Mouse (Mus musculus) hindbrain, postnatal 0 days (tissue): ENCODE data around the gene Gm13290. TPM values are rescaled to one million over a fixed set of nuclear protein-coding genes. Genes with fewer than 3 reads are reported as not detected.
"Not testable (repeated sequence)": the region's sequence is repeated elsewhere in the genome, so short reads cannot be mapped to it uniquely, and the experiment has no call there.

ENCODE experiments used
- ATAC-seq: fragments of 200-750 bp; cut with Nextera tagmentation; 2 replicates; pipeline ENCODE4 v1.8.0; 2017; ENCODE audit warnings: mild to moderate bottlenecking, moderate TSS enrichment, moderate library complexity
- DNase-seq: peaks from one replicate; pipeline ENCODE4 v3.0.0-alpha.2; 2015; ENCODE audit warnings: low spot score
- H3K27ac ChIP-seq: fragments of 300-500 bp; sonication (generic); 2 replicates; pipeline ENCODE4 v1.5.1; 2014; ENCODE audit warnings: mild to moderate bottlenecking
- H3K27me3 ChIP-seq: fragments of 300-500 bp; sonication (generic); 2 replicates; pipeline ENCODE4 v1.6.1; 2014; ENCODE audit warnings: low read length, mixed read lengths; ENCODE audit not compliant: insufficient read depth
- H3K36me3 ChIP-seq: fragments of 300-500 bp; sonication (generic); 2 replicates; pipeline ENCODE4 v1.6.1; 2014; ENCODE audit warnings: low read length, mixed read lengths; ENCODE audit not compliant: insufficient read depth
- H3K4me1 ChIP-seq: fragments of 300-500 bp; sonication (generic); 2 replicates; pipeline ENCODE4 v1.6.1; 2014; ENCODE audit warnings: antibody characterized with exemption, low read length, mixed read lengths; ENCODE audit not compliant: insufficient read depth
- H3K4me2 ChIP-seq: fragments of 300-500 bp; sonication (generic); 2 replicates; pipeline ENCODE4 v1.6.1; 2014; ENCODE audit warnings: low read depth, mild to moderate bottlenecking, low read length, moderate library complexity, mixed read lengths
- H3K4me3 ChIP-seq: fragments of 300-500 bp; sonication (generic); 2 replicates; pipeline ENCODE4 v1.5.1; 2014; ENCODE audit warnings: low read length
- H3K9ac ChIP-seq: fragments of 300-500 bp; sonication (generic); replicated peaks from 2 replicates; pipeline ENCODE4 v1.6.1; 2014; ENCODE audit warnings: mild to moderate bottlenecking, low read length, moderate library complexity, mixed read lengths
- H3K9me3 ChIP-seq: fragments of 300-500 bp; sonication (generic); 2 replicates; pipeline ENCODE4 v1.6.1; 2016; ENCODE audit warnings: low read length, mixed read lengths
- CTCF ChIP-seq: IDR thresholded peaks from 2 replicates; pipeline ENCODE4 v1.5.1; 2016; ENCODE audit warnings: antibody characterized with exemption, control low read depth, low read depth
- WGBS: fragments of 180-500 bp; shearing (Covaris S2); extraction: QIAGEN DNeasy Blood & Tissue Kit; methylation state at CpG from one replicate; pipeline ENCODE4 v1.1.7; 2014; 5-methylcytosine and 5-hydroxymethylcytosine counted together
- polyA plus RNA-seq: library from polyadenylated mRNA; unstranded; fragments of >200 nt; fragmentation: Nextera tagmentation; extraction: Ambion mirVana; gene quantifications from 2 replicates; pipeline ENCODE4 v1.2.1, GENCODE M21; 2015
- total RNA-seq: library from RNA; depleted of rRNA; stranded (reverse); fragments of >200 nt; gene quantifications from 2 replicates; pipeline ENCODE4 v1.2.3, GENCODE M21; 2014

Gm13290 gene
- total and polyA plus RNA-seq, 2 experiments from 2014 or later, result not detected

- WGBS, result 0% methylated on average over 21 of the region's 28 CpGs
- DNase-seq, result peak; percentile 75
- H3K9me3 ChIP-seq, result not testable (repeated sequence)
These were observed 13.2 kb upstream of the Gm13290 start for GRCm38 (mm10) chr4:88760431-88760830.

GRCm38 (mm10) chr4:88761776-88762175 is 11.9 kb upstream of the Gm13290 start:
- H3K9ac ChIP-seq, DNase-seq, H3K27ac ChIP-seq, H3K9me3 ChIP-seq, ATAC-seq, H3K4me3 ChIP-seq, H3K4me2 ChIP-seq, H3K27me3 ChIP-seq, H3K36me3 ChIP-seq, H3K4me1 ChIP-seq: not testable (repeated sequence)
- WGBS, result 69% methylated on average over 6 of the region's 8 CpGs

More at GRCm38 (mm10) chr4:88760431-88760830, 13.2 kb upstream of the Gm13290 start:
- H3K9ac ChIP-seq, H3K4me1 ChIP-seq, H3K27me3 ChIP-seq, H3K36me3 ChIP-seq, H3K27ac ChIP-seq, ATAC-seq: not testable (repeated sequence)
- Histone ChIP-seq H3K4me3 (peak overlapping the region; percentile 25), H3K4me2 (peak overlapping the region; percentile 50)
- peak; percentile 66 for TF ChIP-seq CTCF

- not testable (repeated sequence) for H3K4me1 ChIP-seq, H3K4me3 ChIP-seq, DNase-seq, H3K9me3 ChIP-seq, H3K9ac ChIP-seq, ATAC-seq, H3K27ac ChIP-seq, H3K36me3 ChIP-seq, H3K4me2 ChIP-seq, H3K27me3 ChIP-seq
- 58% methylated on average over 9 of the region's 9 CpGs for WGBS
These were observed 11.3 kb upstream of the Gm13290 start for GRCm38 (mm10) chr4:88762341-88762740.

GRCm38 (mm10) chr4:88763384-88764018 is 10.1 kb upstream of the Gm13290 start:
- 4% methylated on average over 21 of the region's 42 CpGs for WGBS
- H3K9me3 ChIP-seq, H3K9ac ChIP-seq, H3K4me1 ChIP-seq, H3K27me3 ChIP-seq, ATAC-seq, H3K36me3 ChIP-seq, H3K27ac ChIP-seq: not testable (repeated sequence)
- Histone ChIP-seq H3K4me3 (peak overlapping the region; percentile 25), H3K4me2 (peak overlapping the region; percentile 48; the same call in 1 of the 2 replicates)
- peak; percentile 68 for TF ChIP-seq CTCF
- DNase-seq, result peak; percentile 70

- H3K9ac ChIP-seq, DNase-seq, H3K27me3 ChIP-seq, H3K4me1 ChIP-seq, H3K4me2 ChIP-seq, H3K36me3 ChIP-seq, H3K9me3 ChIP-seq, ATAC-seq, H3K27ac ChIP-seq, H3K4me3 ChIP-seq: not testable (repeated sequence)
- WGBS, result no CpG with 5 or more reads among the region's 29 CpGs
These were observed 3.0 kb downstream of the Gm13290 start, which contains the start of gene Gm13289 for GRCm38 (mm10) chr4:88776622-88777021. TSS of gene Gm13289 (plus strand) at chr4:88776922.

- not testable (repeated sequence) for DNase-seq, H3K9ac ChIP-seq, ATAC-seq, H3K4me2 ChIP-seq, H3K4me3 ChIP-seq, H3K27me3 ChIP-seq, H3K4me1 ChIP-seq, H3K27ac ChIP-seq, H3K9me3 ChIP-seq, H3K36me3 ChIP-seq
- WGBS, result no CpG with 5 or more reads among the region's 29 CpGs
These were observed 5.9 kb downstream of the Gm13290 start, which contains the start of gene Gm13272 for GRCm38 (mm10) chr4:88779550-88779949. TSS of gene Gm13272 (plus strand) at chr4:88779850.

- not testable (repeated sequence) for DNase-seq, H3K4me3 ChIP-seq
- 48% methylated on average over 15 of the region's 18 CpGs for WGBS
These were observed 6.7 kb downstream of the Gm13290 start for GRCm38 (mm10) chr4:88780320-88780719.

GRCm38 (mm10) chr4:88781831-88782230 is 8.2 kb downstream of the Gm13290 start, which contains the start of gene Ifnz:
TSS of gene Ifnz (plus strand) at chr4:88782131.
- not testable (repeated sequence) for H3K9me3 ChIP-seq, ATAC-seq

More at GRCm38 (mm10) chr4:88780320-88780719, 6.7 kb downstream of the Gm13290 start:
- H3K9me3 ChIP-seq, H3K9ac ChIP-seq, H3K27ac ChIP-seq, H3K36me3 ChIP-seq, ATAC-seq, H3K27me3 ChIP-seq, H3K4me1 ChIP-seq, H3K4me2 ChIP-seq: not testable (repeated sequence)

DNA sequence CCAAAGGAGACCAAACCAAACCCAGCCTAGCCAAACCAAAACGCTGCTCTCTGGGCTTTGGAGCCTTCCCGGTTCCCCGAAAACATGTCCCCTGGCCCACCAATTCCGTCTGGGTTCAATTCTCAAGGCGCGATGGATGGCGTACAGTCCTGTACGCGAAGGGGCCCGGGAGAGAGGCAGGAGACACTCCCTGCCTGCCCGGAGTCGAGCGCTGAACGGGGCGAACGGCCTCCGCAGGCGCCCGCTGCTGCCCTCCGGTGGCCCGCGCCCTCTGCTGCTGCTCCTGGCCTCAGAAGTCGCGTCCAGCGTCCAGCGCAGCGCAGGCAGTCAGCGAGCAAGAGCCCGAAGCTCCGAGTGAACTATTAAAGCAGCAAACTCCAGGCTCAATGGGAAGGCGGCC is 8.7 kb downstream of the Gm13290 start:
- DNase-seq, H3K4me3 ChIP-seq, H3K27ac ChIP-seq, H3K4me1 ChIP-seq, H3K36me3 ChIP-seq, H3K27me3 ChIP-seq, ATAC-seq, H3K9me3 ChIP-seq, H3K9ac ChIP-seq: not testable (repeated sequence)
- H3K4me2 ChIP-seq, result peak overlapping the region; percentile 23; the same call in 1 of the 2 replicates
- WGBS, result 2% methylated on average over 11 of the region's 31 CpGs

More at GRCm38 (mm10) chr4:88781831-88782230, 8.2 kb downstream of the Gm13290 start, which contains the start of gene Ifnz:
- not testable (repeated sequence) for H3K27ac ChIP-seq, H3K4me3 ChIP-seq, H3K27me3 ChIP-seq, DNase-seq, H3K4me1 ChIP-seq, H3K9ac ChIP-seq, H3K36me3 ChIP-seq
- H3K4me2 ChIP-seq, result peak within 1 kb of the TSS; percentile 23; the same call in 1 of the 2 replicates
- WGBS, result 14% methylated on average over 4 of the region's 7 CpGs

DNA sequence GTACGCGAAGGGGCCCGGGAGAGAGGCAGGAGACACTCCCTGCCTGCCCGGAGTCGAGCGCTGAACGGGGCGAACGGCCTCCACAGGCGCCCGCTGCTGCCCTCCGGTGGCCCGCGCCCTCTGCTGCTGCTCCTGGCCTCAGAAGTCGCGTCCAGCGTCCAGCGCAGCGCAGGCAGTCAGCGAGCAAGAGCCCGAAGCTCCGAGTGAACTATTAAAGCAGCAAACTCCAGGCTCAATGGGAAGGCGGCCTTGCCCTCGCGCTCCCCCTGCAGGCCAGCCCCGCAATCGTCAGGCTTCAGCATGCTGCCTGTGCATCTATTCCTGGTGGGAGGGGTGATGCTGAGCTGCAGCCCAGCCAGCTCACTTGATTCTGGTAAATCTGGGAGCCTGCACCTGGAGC is 11.8 kb downstream of the Gm13290 start, which contains the start of gene Gm13276:
Gene Gm13276, plus strand, starts transcription at position 301 of the 400 bp plus-strand sequence.
- H3K9ac ChIP-seq, H3K27ac ChIP-seq, H3K4me3 ChIP-seq, H3K36me3 ChIP-seq, DNase-seq, H3K4me2 ChIP-seq, H3K9me3 ChIP-seq, ATAC-seq, H3K27me3 ChIP-seq, H3K4me1 ChIP-seq: not testable (repeated sequence)
- no CpG with 5 or more reads among the region's 27 CpGs for WGBS
